Mouse (Mus musculus) c-Kit-negative CD71-positive TER-119-positive erythroid progenitor cells, embryonic 14.5 days (primary cell): Measurements from ENCODE around the gene Wdr45.
A peak's percentile ranks its signal among the peaks of the same experiment; 100 is the strongest.
"Not testable (repeated sequence)": the region's sequence is repeated elsewhere in the genome, so short reads cannot be mapped to it uniquely, and the experiment has no call there.

Experiments used
- DNase-seq: peaks from one replicate; pipeline ENCODE4 v3.0.0-alpha.2; 2013; ENCODE audit warnings: low read depth, low spot score

The Wdr45 gene

DNA sequence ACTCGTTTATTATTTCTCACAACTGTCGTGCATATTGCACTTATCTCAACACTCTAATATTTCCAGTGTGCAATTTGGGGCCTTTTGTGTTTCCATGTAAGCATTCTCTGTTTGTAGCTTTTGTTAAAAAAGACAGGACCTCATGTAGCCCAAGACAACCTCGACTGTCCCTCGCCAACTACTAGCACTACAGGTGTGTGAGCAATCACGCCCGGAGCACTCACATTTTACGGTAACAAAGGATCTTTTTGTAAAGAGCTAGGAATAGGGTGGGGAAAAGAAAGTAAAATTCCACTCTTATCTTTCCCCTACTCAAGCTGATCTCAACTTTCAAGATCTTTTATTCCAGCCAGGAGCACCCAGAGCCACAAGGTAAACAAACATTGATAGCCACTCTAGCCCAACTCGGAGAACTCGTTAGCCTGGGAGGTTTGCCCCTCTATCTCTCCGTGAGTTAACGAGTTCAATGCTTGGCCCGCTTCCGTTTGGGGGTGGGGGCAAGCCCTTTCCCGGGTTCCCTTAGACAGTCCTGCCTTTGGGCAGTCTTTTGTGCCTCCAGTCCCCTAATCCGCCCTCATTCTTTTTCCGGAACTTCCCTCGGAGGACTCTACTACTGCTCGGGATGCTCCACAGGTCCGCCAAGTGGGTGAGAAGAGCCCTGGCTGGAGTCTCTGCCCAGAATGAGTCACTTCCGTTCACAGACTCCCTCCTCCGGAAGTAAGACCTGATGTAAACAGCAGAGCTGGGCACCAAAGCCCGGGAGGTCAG is 7.6 kb downstream of the Wdr45 start, which contains the start of gene Gm45208:
TSS of gene Gm45208 (plus strand) at position 732 of the 768 bp plus-strand sequence.
- peak; percentile 71 for DNase-seq

GRCm38 (mm10) chrX:7722282-7722611 is 8.1 kb downstream of the Wdr45 start:
- DNase-seq: no peak

DNA sequence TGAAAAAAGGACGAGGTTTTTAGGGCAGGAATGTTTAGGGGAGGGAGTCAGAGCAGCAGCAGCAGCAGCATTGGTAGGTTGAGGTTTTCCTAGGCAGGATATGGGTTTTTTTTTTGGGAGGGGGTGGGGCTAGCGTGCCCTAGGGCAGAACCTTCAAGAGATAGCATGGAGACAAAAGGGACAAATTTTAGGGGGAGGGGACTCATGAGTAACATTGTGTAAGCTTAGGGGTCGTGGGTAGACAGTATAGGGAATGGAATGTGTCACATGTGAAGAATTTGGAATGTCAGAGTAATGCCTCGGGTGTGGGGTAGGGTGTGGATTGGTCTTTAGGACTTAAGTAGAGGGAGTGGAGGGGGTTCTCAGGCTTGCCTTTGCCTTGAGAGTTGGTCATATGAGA is 8.6 kb downstream of the Wdr45 start:
- no peak for DNase-seq

DNA sequence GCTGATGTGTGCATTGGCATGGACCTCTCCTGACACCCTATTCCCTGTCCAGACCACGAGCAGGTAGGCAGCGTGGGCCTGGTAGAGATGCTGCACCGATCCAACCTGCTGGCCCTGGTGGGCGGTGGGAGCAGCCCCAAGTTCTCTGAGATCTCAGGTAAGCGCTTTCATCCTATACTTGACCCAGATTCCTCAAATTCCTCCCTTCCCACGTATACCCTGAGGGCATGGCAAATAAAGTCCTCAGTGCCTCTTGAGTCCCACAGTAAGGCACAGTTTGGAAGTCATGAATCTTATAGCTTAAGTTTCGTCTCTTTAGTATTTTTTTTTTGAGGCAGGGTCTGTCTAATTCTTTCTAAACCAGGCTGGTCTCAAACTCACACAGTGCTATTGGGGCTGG is 10.0 kb downstream of the Wdr45 start:
- no peak for DNase-seq

GRCm38 (mm10) chrX:7725841-7726240 is 11.7 kb downstream of the Wdr45 start:
- DNase-seq: no peak

- no peak for DNase-seq
Measured at GRCm38 (mm10) chrX:7727176-7727575, 13.0 kb downstream of the Wdr45 start.

DNA sequence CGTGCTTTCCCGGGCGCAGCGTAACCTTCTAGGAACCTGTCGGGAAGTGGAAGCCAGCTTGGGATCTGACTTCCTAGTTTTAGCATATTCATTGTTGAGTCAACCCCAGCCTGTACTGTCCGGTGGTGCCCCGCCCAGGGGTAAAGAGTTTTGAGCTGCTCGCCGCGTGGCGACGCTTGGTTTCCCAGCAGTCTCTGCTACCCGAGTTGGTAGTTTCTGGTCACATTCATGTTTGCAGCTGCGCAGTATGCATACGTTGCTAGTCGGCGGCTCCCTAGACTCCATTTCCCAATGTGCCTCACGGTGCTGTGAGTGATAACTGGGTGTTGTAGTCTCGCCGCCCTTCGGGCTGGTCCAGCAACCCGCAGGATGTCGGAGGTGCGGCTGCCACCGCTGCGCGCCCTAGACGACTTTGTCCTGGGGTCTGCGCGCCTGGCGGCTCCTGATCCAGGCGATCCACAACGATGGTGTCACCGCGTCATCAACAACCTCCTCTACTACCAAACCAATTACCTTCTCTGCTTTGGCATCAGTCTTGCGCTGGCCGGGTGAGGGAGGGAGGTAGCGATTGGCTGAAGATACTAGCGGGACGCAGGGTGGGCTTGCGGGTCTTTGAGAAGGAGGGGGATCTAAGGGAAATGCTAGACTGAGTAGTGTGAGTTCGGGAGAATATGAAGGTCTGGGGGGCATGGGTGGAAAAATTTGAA is 14.2 kb downstream of the Wdr45 start, which contains the start of gene Praf2:
TSS of gene Praf2 (plus strand) at position 225 of the 707 bp plus-strand sequence.
- DNase-seq: peak; percentile 45

DNA sequence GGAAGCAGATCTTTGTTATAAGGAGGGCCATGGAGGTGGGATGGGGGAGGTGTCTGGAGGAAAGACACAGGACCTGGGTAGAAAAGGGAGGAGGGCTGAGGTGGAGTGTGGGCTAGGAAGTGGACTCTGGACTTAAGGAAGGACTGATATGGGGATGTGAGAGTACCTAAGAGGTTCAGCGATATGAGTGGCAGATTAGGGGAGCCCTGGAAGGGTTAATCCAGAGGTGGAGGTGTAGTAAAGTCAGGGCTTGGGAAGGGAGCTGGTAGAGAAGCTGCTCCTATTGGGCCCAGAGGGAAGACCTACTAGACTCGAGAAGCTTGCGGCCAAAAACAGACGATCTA is 14.8 kb downstream of the Wdr45 start:
- DNase-seq: no peak

- DNase-seq: peak; percentile 31
Measured at GRCm38 (mm10) chrX:7733571-7734156, 19.5 kb downstream of the Wdr45 start.

DNA sequence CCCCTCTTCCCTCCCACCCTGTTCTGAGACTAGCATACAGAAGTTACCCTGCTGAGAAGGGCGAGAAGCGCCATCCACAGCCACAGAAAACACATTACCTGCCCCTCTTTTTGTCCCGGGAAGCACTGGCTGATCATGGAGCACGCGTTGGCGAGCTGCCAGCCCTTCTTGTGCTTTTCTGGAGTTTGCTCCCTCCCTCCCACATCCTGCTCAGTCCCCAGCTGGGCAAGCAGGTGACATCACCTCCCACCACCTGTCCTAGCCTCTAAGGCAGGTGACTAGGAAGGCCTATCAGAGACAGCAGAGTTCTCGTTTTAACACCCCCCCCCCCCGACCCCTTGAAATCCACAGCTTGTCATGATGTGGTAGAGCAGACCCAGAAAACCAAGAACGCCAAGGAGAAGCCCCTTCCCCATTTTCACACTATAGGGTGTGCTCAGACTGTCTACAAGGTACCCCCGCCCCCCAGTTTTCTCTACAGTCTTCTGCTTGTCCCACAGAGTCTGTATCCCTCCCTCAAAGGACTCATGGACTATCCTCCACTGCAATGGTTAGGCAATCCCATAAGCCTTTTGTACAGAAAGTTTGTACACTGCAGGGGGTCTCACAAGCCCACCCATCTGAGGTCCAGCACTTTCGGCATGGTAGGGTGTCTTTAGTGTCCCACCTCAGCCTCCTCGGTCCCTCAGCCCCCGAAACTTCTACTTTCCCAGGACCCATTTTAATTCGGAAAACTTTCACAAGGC is 25.4 kb downstream of the Wdr45 start:
- DNase-seq: no peak

DNA sequence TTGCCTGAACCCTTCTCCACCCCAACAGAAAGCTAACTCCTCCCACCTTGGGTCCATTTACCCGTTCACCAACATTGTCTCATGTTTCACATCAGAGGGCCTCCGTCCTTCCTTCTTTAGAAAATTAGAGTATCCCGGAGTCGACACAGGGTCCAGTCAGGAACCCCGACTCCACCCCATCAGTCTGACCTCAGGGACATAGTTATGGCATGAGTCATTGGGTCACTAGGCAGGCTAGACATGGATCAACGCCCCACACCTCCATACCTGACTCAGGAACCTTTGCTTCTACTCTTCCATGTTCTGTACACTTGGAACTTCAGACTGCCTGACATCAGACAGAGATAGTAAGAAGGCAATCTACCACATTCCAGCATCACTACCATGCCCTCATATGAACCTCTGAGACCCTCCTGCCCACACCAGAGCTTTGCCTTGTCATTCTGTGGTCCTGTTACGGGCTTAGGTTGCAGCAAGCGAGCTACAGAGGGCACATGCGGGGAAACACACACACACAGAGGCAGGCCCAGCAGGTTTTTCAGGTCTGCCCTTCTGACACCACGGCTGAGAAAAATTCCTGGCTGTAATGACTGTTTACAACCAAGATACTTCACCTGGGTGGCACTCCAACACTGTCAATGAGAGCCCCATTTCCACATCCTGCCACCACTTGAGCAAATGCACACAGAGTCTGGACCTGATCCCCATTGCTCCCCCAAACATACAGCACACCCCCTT is 26.1 kb downstream of the Wdr45 start:
- DNase-seq: no peak

GRCm38 (mm10) chrX:7741103-7741502 is 27.0 kb downstream of the Wdr45 start:
- DNase-seq: no peak

DNA sequence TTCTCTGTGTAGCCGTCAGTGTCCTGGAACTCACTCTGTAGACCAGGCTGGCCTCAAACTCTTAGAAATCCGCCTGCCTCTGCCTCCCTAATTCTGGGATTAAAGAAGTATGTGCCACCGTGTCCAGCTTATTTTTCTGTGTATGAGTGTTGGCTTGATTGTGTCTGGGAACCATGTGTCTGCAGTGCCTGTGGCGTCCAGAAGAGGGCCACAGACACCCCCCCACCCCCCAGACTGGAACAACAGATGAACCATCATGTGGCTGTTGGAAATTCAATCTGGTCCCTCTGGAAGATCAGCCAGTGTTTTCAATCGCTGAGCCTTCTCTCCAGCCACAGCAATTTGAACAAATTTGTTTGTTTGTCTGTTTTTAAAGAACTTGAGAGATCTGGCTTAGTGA is 29.3 kb downstream of the Wdr45 start:
- no peak for DNase-seq

DNA sequence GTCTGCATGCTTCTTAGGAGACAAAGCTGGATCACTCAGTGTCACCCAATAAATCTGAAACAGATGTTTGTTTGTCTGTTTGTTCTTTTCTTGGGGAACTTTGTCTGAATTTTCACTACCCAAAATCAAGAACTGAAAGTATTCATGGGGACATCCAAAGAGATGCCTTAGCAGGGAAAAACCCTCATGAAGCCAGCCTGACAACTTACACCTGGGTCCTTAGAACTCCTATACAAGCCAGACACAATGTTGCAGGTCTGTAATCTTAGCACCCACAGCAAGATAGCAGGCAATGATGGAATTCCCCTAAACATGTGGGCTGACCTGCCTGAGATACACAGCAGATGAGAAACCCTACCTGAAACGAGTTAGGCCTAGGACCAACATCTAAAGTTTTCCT is 30.8 kb downstream of the Wdr45 start:
- no peak for DNase-seq

- DNase-seq: no peak
Measured at GRCm38 (mm10) chrX:7745429-7745828, 31.3 kb downstream of the Wdr45 start.

DNA sequence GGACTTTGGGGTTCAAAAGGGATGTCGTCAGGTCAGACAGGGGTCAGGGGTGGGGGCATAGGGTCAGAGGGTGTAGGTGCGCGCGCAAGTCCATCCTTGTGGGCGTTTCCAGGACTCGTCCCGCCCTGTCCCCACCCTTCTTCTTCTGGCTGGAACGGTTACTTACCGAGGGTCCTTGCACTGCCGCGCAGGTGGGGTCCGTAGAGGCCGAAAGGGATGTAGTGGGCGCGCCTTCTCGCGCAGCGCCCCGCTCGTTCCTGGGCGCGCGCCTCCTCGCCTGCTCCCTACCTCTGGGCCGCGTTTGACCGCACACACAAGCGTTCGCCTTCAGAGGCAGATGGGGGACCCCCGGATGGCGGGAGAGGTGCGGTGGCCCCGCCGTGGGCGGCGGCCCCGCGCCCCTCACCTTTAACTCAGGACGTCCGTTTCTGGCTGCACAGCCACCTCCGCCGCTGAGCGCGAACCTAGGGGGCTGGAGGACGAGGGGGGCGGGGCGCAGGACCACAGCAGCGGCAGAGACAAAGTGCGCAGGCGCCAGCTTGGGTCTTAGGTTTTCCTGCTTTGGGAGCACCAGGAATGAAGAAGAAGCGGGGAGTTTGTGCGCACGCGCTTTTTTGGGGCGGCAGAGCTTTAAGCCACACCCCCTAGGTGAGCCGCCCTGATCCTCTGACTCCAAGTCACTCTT is 36.4 kb downstream of the Wdr45 start, which contains the start of gene Ccdc120:
TSS of gene Ccdc120 (minus strand) at position 474 of the 685 bp plus-strand sequence.
- no peak for DNase-seq

- DNase-seq: not testable (repeated sequence)
Measured at GRCm38 (mm10) chrX:7753627-7754026, 39.5 kb downstream of the Wdr45 start.

DNA sequence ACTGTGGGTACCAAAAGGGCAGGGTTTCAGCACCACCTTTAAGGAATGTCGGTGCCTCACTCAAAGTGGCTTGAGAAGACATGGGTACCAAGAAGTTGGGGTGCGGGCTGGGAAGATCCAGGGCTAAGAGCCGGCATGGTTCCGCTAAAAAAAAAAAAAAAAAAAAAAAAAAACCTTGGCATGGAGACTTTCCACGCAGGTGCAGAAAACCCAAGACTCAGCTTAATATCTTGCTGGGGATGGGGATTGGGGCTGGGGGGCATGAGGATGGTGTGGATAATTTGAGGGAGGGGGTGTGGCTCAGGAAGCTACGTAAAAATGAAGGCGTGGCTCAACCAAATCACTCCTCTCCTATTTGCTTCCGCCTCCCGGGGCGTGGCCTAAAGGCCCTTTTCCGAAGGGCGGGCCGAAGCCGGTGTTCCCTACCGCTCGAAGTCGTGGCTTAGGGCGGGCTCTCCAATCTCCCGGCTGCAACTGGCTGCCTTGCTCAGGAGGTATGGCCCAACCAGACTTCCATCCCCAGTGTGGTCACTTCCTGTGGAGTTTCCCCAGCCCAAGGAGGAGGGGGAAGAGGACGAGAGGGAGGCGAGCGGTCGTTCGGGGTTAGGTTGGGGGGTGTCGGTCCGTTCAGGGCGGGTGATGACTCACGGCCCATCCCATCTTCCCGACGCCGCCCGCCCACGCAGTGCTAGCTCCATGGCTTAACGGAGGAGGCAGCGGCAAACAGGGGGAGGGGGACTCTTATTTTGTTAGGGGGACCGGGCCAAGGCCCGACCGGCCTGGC is 48.2 kb downstream of the Wdr45 start, which contains the start of gene Tfe3:
TSS of gene Tfe3 (plus strand) at position 424 of the 784 bp plus-strand sequence.
- DNase-seq: peak; percentile 79

DNA sequence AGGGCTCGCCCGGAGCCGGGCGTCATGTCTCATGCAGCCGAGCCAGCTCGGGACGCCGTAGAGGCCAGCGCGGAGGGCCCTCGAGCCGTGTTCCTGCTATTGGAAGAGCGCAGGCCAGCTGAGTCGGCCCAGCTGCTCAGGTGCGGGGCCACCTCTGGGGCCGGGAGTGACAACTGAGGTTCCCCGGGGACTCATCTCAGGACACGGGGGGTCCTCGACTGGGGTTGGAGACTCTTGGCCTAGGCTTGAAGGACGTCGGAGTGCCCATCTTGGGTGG is 48.7 kb downstream of the Wdr45 start:
- no peak for DNase-seq
